In genomic region chr6:38205375-38205774, GRCm38 (mm10) we compare ENCODE assay signal across 13 mouse cellular contexts.
"Had no signal": no experiment of that assay in that cellular context is flagged by ENCODE, and none has a peak within 500 bp of the region (broad histone marks: within the 10 kb centered on the region; RNA-seq: fewer than 3 reads in every experiment).

No protein-coding gene starts in this region.

- DNase-seq: kidney, adult 2 months; kidney, postnatal 14 days; left cerebral cortex, postnatal 4 days; lung, embryonic 14.5 days; lung, postnatal 10 days; retina, postnatal 1 day; right cerebral cortex, postnatal 4 days; spleen, adult 18-20 months had no signal

- H3K9ac ChIP-seq: kidney, embryonic 15.5 days; liver, embryonic 12.5 days; lung, embryonic 14.5 days; neural tube, embryonic 13.5 days had no signal

- H3K4me2 ChIP-seq: kidney, embryonic 15.5 days; liver, embryonic 12.5 days; lung, embryonic 14.5 days; neural tube, embryonic 13.5 days had no signal

- H3K27ac ChIP-seq: kidney, embryonic 15.5 days; liver, embryonic 12.5 days; neural tube, embryonic 13.5 days had no signal

- H3K27me3 ChIP-seq: kidney, embryonic 15.5 days; liver, embryonic 12.5 days; neural tube, embryonic 13.5 days had no signal

- H3K4me3 ChIP-seq: kidney, embryonic 15.5 days; liver, embryonic 12.5 days; neural tube, embryonic 13.5 days had no signal

- H3K4me1 ChIP-seq: liver, embryonic 12.5 days had no signal

- H3K36me3 ChIP-seq: liver, embryonic 12.5 days; neural tube, embryonic 13.5 days had no signal

- H3K9me3 ChIP-seq: kidney, embryonic 15.5 days; liver, embryonic 12.5 days; neural tube, embryonic 13.5 days had no signal

- ATAC-seq: intestine, embryonic 16.5 days; liver, embryonic 12.5 days; midbrain, embryonic 16.5 days had no signal
